ENCODE assay signal across 8 mouse cellular contexts in the genomic region with DNA sequence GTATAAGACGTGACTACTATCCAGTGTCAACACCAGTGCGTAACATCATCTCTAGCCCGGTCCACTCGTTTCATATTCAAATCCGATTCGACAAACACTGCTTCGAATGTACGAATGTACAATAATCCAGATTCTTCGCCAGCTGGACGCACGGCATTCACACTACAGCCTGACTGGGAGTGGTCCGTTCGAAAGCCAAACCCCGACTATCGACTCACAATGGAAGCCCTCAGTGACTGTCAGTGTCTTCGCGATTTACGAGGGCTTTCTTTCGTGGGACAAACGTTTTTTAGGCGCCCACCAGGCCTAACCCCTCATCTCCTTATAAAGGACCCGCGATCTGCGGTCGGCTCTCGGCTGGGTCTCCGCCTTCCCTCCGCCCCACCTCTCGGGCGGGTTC. TPM values are rescaled to one million over a fixed set of nuclear protein-coding genes. Genes with fewer than 3 reads are reported as not detected.
DNase-seq lines count a peak whose midpoint lies in the region; ATAC-seq and TF ChIP-seq lines count a peak whose summit lies in the region.

No protein-coding gene starts in this region.

- peak overlapping the region; percentile 77 for H3K9ac ChIP-seq in heart, adult 2 months (ENCODE audit: low read depth, low read length)
- H3K9ac ChIP-seq in limb, embryonic 12.5 days (replicated peaks): peak overlapping the region; percentile 74
- H3K9ac ChIP-seq in neural tube, embryonic 15.5 days (replicated peaks): peak overlapping the region; percentile 76

- intact Hi-C loops in heart, adult 2 months (cut with DNase I): no loop called here

- DNase-seq in heart, adult 2 months: no peak
- no peak for DNase-seq in heart, adult 9 months (ENCODE audit: low spot score in 2 of 2)
- peak; percentile 32 for DNase-seq in 3T3-L1 (ENCODE audit: low read depth, low spot score)
- DNase-seq in yolk sac, embryonic 10.5 days (ENCODE audit: low spot score): no peak
- DNase-seq in frontal cortex, postnatal 10 days (ENCODE audit: low spot score in 2 of 2): no peak

- TF ChIP-seq CTCF in heart, adult 2 months (IDR thresholded peaks at IDR 0.05): no peak
- no peak for TF ChIP-seq CTCF in embryonic fibroblast, embryonic 13.5 days (IDR thresholded peaks at IDR 0.05; ENCODE audit: borderline replicate concordance, insufficient read depth, low read length)

- H3K4me2 ChIP-seq in limb, embryonic 12.5 days: peak overlapping the region; percentile 85
- H3K4me2 ChIP-seq in neural tube, embryonic 15.5 days: peak overlapping the region; percentile 90

- no peak for TF ChIP-seq EP300 in heart, adult 2 months (IDR thresholded peaks at IDR 0.05; ENCODE audit: insufficient read depth, low read depth, low read length)

- H3K9me3 ChIP-seq in limb, embryonic 12.5 days: no peaks in the 10 kb centered on the region
- H3K9me3 ChIP-seq in neural tube, embryonic 15.5 days (replicated peaks): no peaks in the 10 kb centered on the region

- peak; percentile 11; the same call in 1 of the 2 replicates for ATAC-seq in limb, embryonic 12.5 days (ENCODE audit: insufficient number of reproducible peaks, insufficient read depth, low FRiP score, low TSS enrichment, low read depth)
- ATAC-seq in neural tube, embryonic 15.5 days (ENCODE audit: low FRiP score): no peak

- H3K4me1 ChIP-seq in heart, adult 2 months (ENCODE audit: control insufficient read depth, insufficient read depth, low read length): peaks cover 1% of the 10 kb centered on the region
- H3K4me1 ChIP-seq in embryonic fibroblast, embryonic 13.5 days (ENCODE audit: control insufficient read depth, insufficient read depth, low read length): no peaks in the 10 kb centered on the region; the same call in 1 of the 2 replicates
- H3K4me1 ChIP-seq in limb, embryonic 12.5 days (replicated peaks): peaks cover 13% of the 10 kb centered on the region
- H3K4me1 ChIP-seq in neural tube, embryonic 15.5 days: peaks cover 28% of the 10 kb centered on the region

- H3K27ac ChIP-seq in heart, adult 2 months: peak overlapping the region; percentile 10
- H3K27ac ChIP-seq in embryonic fibroblast, embryonic 13.5 days (ENCODE audit: insufficient read depth, low read length): no peak overlapping the region
- peak overlapping the region; percentile 25; the same call in 1 of the 2 replicates for H3K27ac ChIP-seq in limb, embryonic 12.5 days
- peak overlapping the region; percentile 84 for H3K27ac ChIP-seq in neural tube, embryonic 15.5 days (replicated peaks)

- H3K27me3 ChIP-seq in heart, adult 2 months (ENCODE audit: control insufficient read depth, insufficient read depth, low read length): no peaks in the 10 kb centered on the region
- no peaks in the 10 kb centered on the region for H3K27me3 ChIP-seq in limb, embryonic 12.5 days
- no peaks in the 10 kb centered on the region for H3K27me3 ChIP-seq in neural tube, embryonic 15.5 days (replicated peaks)

- no peaks in the 10 kb centered on the region for H3K79me2 ChIP-seq in heart, adult 2 months (replicated peaks; ENCODE audit: control insufficient read depth, insufficient read depth, low read length)

- WGBS in heart, adult 2 months: 1% methylated on average over 30 of the region's 30 CpGs
- WGBS in limb, embryonic 12.5 days: 2% methylated on average over 30 of the region's 30 CpGs
- 1% methylated on average over 30 of the region's 30 CpGs for WGBS in neural tube, embryonic 15.5 days

- H3K4me3 ChIP-seq in heart, adult 2 months: peak overlapping the region; percentile 60
- peak overlapping the region; percentile 66 for H3K4me3 ChIP-seq in embryonic fibroblast, embryonic 13.5 days (ENCODE audit: insufficient read depth, low read length)
- peak overlapping the region; percentile 78 for H3K4me3 ChIP-seq in limb, embryonic 12.5 days (replicated peaks)
- H3K4me3 ChIP-seq in neural tube, embryonic 15.5 days (replicated peaks): peak overlapping the region; percentile 83

- no peak for TF ChIP-seq POLR2A in heart, adult 2 months (IDR thresholded peaks at IDR 0.05; ENCODE audit: insufficient read depth, low read depth, low read length)
- TF ChIP-seq POLR2A in embryonic fibroblast, embryonic 13.5 days (IDR thresholded peaks at IDR 0.05; ENCODE audit: low read depth, low read length): no peak

- H3K36me3 ChIP-seq in heart, adult 2 months (ENCODE audit: control insufficient read depth, insufficient read depth, low read length): no peaks in the 10 kb centered on the region
- H3K36me3 ChIP-seq in limb, embryonic 12.5 days: peaks cover 24% of the 10 kb centered on the region
- H3K36me3 ChIP-seq in neural tube, embryonic 15.5 days: peaks cover 13% of the 10 kb centered on the region

RNA-seq across cellular contexts. Expression of gene Rabl2, which starts 0.4 kb away (rescaled TPM):
- 1 to 10 TPM; 3.7 to 4.2 TPM for total RNA-seq in heart, adult 2 months (2021)
- polyA plus RNA-seq in heart, adult 2 months (2012; rRNA removed): 5.2 and 11.0 TPM in 2 replicates
- polyA plus RNA-seq in embryonic fibroblast, embryonic 13.5 days (2011; ENCODE audit: insufficient read length, low read depth, missing spikeins): 15.2 and 26.9 TPM in 2 replicates
- 48.9 and 53.0 TPM in 2 replicates for polyA plus RNA-seq in limb, embryonic 12.5 days (2016; fragmentation: Nextera tagmentation; extraction: Ambion mirVana)
- 71.9 and 86.6 TPM in 2 replicates for polyA plus RNA-seq in neural tube, embryonic 15.5 days (2015; fragmentation: Nextera tagmentation; extraction: Ambion mirVana)

RNA-seq across cellular contexts. Expression of gene Acr, which starts 23.2 kb away (rescaled TPM):
- under 1 TPM in 1 of 2 experiments, not detected in 1; 0.57 TPM for total RNA-seq in heart, adult 2 months (2021)
- 1.4 and 1.6 TPM in 2 replicates for polyA plus RNA-seq in heart, adult 2 months (2012; rRNA removed)
- polyA plus RNA-seq in embryonic fibroblast, embryonic 13.5 days (2011; ENCODE audit: insufficient read length, low read depth, missing spikeins): not detected in 2 replicates
- polyA plus RNA-seq in limb, embryonic 12.5 days (2016; fragmentation: Nextera tagmentation; extraction: Ambion mirVana): 0.28 TPM in 1 of 2 replicates, not detected in the other
- 0.31 and 0.95 TPM in 2 replicates for polyA plus RNA-seq in neural tube, embryonic 15.5 days (2015; fragmentation: Nextera tagmentation; extraction: Ambion mirVana)
